Mouse (Mus musculus) hindbrain, embryonic 14.5 days (tissue): ENCODE measurements around the gene Matk. TPM values are rescaled to one million over a fixed set of nuclear protein-coding genes. Genes with fewer than 3 reads are reported as not detected.

Experiments
- ATAC-seq: fragments of 200-750 bp; cut with Nextera tagmentation; 2 replicates; pipeline ENCODE4 v1.8.0; 2017; ENCODE audit warnings: moderate number of reproducible peaks, mild to moderate bottlenecking, moderate TSS enrichment, moderate library complexity; ENCODE audit not compliant: low FRiP score
- DNase-seq: peaks from one replicate; pipeline ENCODE4 v3.0.0-alpha.2; 2015; ENCODE audit warnings: low spot score
- H3K27ac ChIP-seq: fragments of 300-500 bp; sonication (generic); 2 replicates; pipeline ENCODE4 v1.5.1; 2014; ENCODE audit warnings: mild to moderate bottlenecking, moderate library complexity
- H3K27me3 ChIP-seq: fragments of 300-500 bp; sonication (generic); 2 replicates; pipeline ENCODE4 v1.6.1; 2014; ENCODE audit warnings: mild to moderate bottlenecking, low read length, mixed read lengths; ENCODE audit not compliant: control insufficient read depth, insufficient read depth
- H3K36me3 ChIP-seq: fragments of 300-500 bp; sonication (generic); replicated peaks from 2 replicates; pipeline ENCODE4 v1.6.1; 2014; ENCODE audit not compliant: control insufficient read depth, insufficient read depth
- H3K4me1 ChIP-seq: fragments of 300-500 bp; sonication (generic); replicated peaks from 2 replicates; pipeline ENCODE4 v1.6.1; 2014; ENCODE audit warnings: antibody characterized with exemption, low read length, mixed read lengths; ENCODE audit not compliant: control insufficient read depth, insufficient read depth
- H3K4me2 ChIP-seq: fragments of 300-500 bp; sonication (generic); replicated peaks from 2 replicates; pipeline ENCODE4 v1.6.1; 2014; ENCODE audit warnings: mild to moderate bottlenecking, moderate library complexity
- H3K4me3 ChIP-seq: fragments of 300-500 bp; sonication (generic); replicated peaks from 2 replicates; pipeline ENCODE4 v1.5.1; 2014; ENCODE audit warnings: mild to moderate bottlenecking, low read length
- H3K9ac ChIP-seq: fragments of 300-500 bp; sonication (generic); 2 replicates; pipeline ENCODE4 v1.6.1; 2014
- H3K9me3 ChIP-seq: fragments of 300-500 bp; sonication (generic); 2 replicates; pipeline ENCODE4 v1.6.1; 2016; ENCODE audit warnings: low read length; ENCODE audit not compliant: control insufficient read depth
- WGBS: fragments of 180-500 bp; shearing (Covaris S2); extraction: QIAGEN DNeasy Blood & Tissue Kit; methylation state at CpG from one replicate; pipeline ENCODE4 v1.1.7; 2014; 5-methylcytosine and 5-hydroxymethylcytosine counted together
- polyA plus RNA-seq: library from polyadenylated mRNA; unstranded; fragments of >200 nt; fragmentation: Nextera tagmentation; extraction: Ambion mirVana; gene quantifications from 2 replicates; pipeline ENCODE4 v1.2.1, GENCODE M21; 2014

Matk gene
- polyA plus RNA-seq, 1 experiment from 2014 or later, result 30.2 TPM

DNA sequence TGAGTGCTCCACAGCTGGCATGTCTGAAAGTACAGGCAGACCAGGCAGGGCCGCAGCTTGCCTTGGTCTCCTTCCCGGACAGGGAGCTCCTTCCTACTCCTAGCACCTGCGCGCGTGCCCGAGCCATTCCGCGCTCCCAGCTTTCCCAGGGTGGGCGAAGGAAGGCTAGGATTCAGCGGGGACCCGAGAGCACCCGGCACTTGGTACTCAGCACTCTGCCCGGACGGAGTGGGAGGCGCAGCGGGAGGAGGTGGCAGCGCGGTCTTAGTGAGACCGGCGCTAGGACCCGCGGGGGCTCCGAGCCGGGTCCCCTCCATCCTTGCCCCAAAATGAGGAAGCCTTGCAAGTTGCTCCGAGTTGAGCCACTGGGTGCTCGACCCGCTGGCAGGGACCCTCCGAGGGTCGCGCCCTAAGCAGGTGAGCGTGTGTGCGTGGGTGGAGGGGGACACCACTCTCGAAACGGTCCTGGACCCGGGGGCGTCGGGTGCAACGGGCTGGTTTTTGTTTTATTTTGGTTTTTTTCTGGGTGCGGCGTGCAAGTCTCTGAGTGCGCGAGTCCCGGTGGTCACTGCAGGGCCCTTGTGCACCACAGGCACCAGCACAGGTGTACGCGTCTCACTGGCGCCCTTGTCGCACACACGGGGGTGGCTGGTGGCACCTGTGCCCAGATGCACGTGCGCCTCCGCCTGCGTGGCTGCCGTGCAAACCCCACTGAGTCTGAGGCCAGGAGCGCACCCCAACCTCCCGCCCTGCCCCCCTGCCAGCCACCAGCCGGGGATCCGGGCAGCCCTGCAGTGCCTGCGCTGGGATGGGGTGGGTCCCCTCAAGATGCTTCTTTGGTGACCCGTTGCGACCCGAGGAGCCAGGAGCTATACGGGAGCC lies 4.7 kb downstream of the Matk start:
- ATAC-seq, result no peak
- Histone ChIP-seq H3K27ac (no peak overlapping the region), H3K9ac (peak overlapping the region; percentile 64), H3K27me3 (peaks cover 40% of the 10 kb centered on the region), H3K36me3 (peaks cover 5% of the 10 kb centered on the region), H3K4me2 (peak overlapping the region; percentile 89), H3K4me1 (peaks cover 19% of the 10 kb centered on the region; the same call in 1 of the 2 replicates), H3K4me3 (peak overlapping the region; percentile 42), H3K9me3 (peaks cover 4% of the 10 kb centered on the region; the same call in 1 of the 2 replicates)
- WGBS, result 2% methylated on average over 58 of the region's 62 CpGs
- no peak for DNase-seq

DNA sequence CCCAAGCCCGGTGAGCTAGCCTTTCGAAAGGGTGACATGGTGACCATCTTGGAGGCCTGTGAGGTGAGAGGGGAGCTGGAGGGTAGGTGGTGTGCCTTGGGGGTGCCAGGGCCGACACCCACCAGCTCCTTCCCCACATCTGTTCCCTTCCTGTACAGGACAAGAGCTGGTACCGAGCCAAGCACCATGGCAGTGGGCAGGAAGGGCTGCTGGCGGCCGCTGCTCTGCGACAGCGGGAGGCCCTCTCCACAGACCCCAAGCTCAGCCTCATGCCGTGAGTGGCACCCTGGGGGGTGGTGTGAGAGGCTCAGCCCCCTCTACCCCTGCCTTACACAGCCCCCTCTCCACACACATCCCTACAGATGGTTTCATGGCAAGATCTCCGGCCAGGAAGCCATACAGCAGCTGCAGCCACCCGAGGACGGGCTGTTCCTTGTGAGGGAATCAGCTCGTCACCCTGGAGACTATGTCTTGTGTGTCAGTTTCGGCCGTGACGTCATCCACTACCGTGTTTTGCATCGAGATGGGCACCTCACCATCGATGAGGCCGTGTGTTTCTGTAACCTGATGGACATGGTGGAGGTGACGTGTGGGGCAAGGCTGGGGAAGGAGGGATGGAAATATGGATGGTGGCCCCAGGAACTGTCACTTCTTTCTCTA lies 6.6 kb downstream of the Matk start:
- H3K27me3 ChIP-seq, result peaks cover 36% of the 10 kb centered on the region
- H3K4me3 ChIP-seq, result no peak overlapping the region
- H3K4me1 ChIP-seq, result peaks cover 10% of the 10 kb centered on the region; the same call in 1 of the 2 replicates
- peaks cover 23% of the 10 kb centered on the region for H3K36me3 ChIP-seq
- 0 out of 2 replicates have a peak overlapping the region, but pooled peaks have one; percentile 9 for H3K4me2 ChIP-seq
- WGBS, result 37% methylated on average over 21 of the region's 21 CpGs
- ATAC-seq (peak; percentile 19; the same call in 1 of the 2 replicates), DNase-seq (no peak)
- H3K9me3 ChIP-seq, result peaks cover 4% of the 10 kb centered on the region; the same call in 1 of the 2 replicates
- 0 out of 2 replicates have a peak overlapping the region, but pooled peaks have one; percentile 31 for H3K9ac ChIP-seq
- H3K27ac ChIP-seq, result no peak overlapping the region

DNA sequence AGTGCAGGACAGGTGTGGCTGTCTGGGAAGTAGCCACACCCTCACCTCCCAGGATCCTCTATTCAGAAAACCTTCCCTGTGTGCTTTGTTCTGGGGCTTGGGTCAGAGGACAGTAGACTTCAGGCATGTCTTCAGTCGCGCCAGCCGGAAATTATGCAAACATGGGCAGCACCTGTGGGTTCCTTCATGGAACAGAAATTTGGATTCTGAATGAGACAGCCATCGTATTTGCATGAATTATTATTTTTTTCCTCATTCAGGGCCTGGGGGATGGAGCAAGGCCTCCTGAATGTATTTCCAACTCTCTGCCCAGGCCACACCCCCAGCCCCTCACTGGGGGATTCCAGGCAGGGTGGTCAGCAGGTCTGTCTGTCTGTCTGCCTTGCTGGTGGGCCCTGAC lies 8.3 kb downstream of the Matk start:
- 89% methylated on average over 4 of the region's 4 CpGs for WGBS

DNA sequence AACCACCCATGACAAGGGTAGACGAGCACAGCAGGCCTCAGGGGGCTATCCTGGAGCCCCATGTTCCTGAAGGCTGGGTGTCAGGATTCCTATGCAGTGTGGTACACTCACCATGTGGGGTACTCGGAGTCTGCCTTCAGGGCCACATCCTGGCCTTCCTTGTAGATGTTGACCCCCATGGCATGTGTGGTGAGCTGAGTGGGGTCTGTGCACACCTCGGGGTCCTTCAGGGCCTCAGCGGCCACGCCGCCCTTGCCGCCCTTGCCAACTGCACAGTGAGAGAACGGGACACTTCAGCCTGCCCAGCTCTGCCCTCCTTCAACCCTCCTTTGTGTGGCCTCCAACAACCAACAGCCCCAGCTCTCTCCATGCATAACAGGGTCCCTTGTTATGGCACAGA lies 12.8 kb downstream of the Matk start:
- no peaks in the 10 kb centered on the region for H3K27me3 ChIP-seq
- H3K9me3 ChIP-seq, result peaks cover 2% of the 10 kb centered on the region; the same call in 1 of the 2 replicates
- whole genome bisulfite sequencing, result 93% methylated on average over 8 of the region's 8 CpGs
- no peak overlapping the region for H3K27ac ChIP-seq
- H3K4me3 ChIP-seq, result peak overlapping the region; percentile 52; the same call in 1 of the 2 replicates
- ATAC-seq (no peak), DNase-seq (no peak)
- H3K4me2 ChIP-seq, result peak overlapping the region; percentile 68
- H3K9ac ChIP-seq, result peak overlapping the region; percentile 70
- H3K4me1 ChIP-seq, result peaks cover 25% of the 10 kb centered on the region
- peaks cover 30% of the 10 kb centered on the region for H3K36me3 ChIP-seq

More for the DNA sequence above, 8.3 kb downstream of the Matk start:
- peaks cover 4% of the 10 kb centered on the region; the same call in 1 of the 2 replicates for H3K9me3 ChIP-seq
- H3K36me3 ChIP-seq, result peaks cover 30% of the 10 kb centered on the region
- H3K27me3 ChIP-seq, result peaks cover 33% of the 10 kb centered on the region
- no peak overlapping the region for H3K9ac ChIP-seq
- H3K27ac ChIP-seq, result no peak overlapping the region
- peaks cover 18% of the 10 kb centered on the region for H3K4me1 ChIP-seq
- no peak overlapping the region for H3K4me3 ChIP-seq
- ATAC-seq (no peak), DNase-seq (no peak)
- H3K4me2 ChIP-seq, result no peak overlapping the region

DNA sequence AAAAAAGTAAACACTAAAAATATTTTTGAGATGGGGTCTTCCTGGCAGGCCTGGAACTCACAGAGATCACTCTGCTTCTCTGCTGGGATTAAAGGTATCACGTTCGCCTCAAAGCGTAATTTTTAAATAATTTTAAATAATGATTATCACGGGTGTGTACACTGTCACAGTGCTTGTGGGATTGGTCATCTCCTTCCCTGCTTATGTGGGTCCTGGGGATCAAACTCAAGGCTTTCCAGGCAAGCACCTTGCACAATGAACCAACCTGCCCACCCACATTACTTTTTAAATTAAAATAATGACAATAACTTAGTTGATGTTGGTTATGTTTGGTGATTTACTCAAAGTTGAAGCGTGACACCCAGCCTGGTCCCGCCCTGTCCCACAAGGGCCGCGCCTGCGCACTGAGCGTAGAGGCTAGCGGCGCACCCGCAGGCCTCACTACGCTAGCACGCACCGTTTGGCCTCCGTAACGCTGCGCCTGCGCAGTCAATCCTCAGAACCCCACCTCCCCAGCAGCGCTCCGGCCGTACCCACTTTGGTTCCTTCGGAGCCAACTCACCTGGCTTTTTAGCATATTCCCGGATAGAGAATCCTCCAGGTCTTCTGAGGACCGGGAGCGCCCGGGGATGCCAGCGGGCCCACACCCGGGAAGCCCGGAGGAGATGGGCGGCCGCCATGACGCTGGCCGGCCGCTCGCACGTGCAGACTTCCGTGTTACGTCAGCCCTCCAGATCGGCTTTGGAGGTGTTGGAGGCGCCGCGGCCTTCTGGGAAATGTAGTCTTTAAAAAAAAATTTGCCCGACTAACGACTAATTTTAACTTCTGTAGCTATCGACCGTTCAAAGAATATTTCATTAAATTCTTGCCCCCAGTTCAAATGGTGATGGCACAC lies 13.7 kb downstream of the Matk start, which contains the start of the genes Mrpl54 and Apba3:
TSS of gene Mrpl54 (minus strand) at position 724 of the 895 bp plus-strand sequence.
TSS of gene Apba3 (plus strand) at position 750 of the 895 bp plus-strand sequence.
- ATAC-seq (peak; percentile 93), DNase-seq (peak; percentile 96)
- Histone ChIP-seq H3K4me1 (peaks cover 25% of the 10 kb centered on the region), H3K4me2 (peak within 1 kb of the TSS; percentile 82), H3K36me3 (peaks cover 37% of the 10 kb centered on the region), H3K4me3 (peak within 1 kb of the TSS; percentile 63), H3K27me3 (no peaks in the 10 kb centered on the region), H3K27ac (peak within 1 kb of the TSS; percentile 87), H3K9ac (peak within 1 kb of the TSS; percentile 79), H3K9me3 (no peaks in the 10 kb centered on the region)
- under 1% methylated on average over 48 of the region's 48 CpGs for WGBS

DNA sequence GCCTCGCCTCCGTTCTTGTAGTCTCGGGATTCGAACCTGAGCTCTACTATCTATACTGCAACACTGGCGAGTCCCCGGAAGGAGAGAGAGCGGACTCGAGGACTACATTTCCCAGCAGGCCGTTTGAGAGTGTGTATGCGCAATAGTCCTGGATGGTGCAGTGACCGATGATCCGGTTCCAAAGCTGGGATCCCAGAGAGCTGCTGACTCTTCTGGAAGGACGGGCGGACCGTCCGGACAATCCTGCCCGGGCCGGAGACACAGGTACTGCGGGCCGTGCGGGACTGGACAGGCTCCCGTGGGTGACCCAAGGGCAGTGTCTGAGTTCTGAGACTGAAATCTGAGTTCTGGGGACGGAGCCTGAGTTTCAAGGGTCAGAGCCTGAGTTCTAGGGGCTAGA lies 15.3 kb downstream of the Matk start:
- no peaks in the 10 kb centered on the region for H3K9me3 ChIP-seq
- peak overlapping the region; percentile 82 for H3K4me2 ChIP-seq
- peaks cover 25% of the 10 kb centered on the region for H3K4me1 ChIP-seq
- DNase-seq (peak; percentile 84), ATAC-seq (peak; percentile 52; the same call in 1 of the 2 replicates)
- no peaks in the 10 kb centered on the region for H3K27me3 ChIP-seq
- H3K9ac ChIP-seq, result peak overlapping the region; percentile 79
- peak overlapping the region; percentile 63 for H3K4me3 ChIP-seq
- WGBS, result 2% methylated on average over 23 of the region's 23 CpGs
- peak overlapping the region; percentile 12; the same call in 1 of the 2 replicates for H3K27ac ChIP-seq
- peaks cover 41% of the 10 kb centered on the region for H3K36me3 ChIP-seq

DNA sequence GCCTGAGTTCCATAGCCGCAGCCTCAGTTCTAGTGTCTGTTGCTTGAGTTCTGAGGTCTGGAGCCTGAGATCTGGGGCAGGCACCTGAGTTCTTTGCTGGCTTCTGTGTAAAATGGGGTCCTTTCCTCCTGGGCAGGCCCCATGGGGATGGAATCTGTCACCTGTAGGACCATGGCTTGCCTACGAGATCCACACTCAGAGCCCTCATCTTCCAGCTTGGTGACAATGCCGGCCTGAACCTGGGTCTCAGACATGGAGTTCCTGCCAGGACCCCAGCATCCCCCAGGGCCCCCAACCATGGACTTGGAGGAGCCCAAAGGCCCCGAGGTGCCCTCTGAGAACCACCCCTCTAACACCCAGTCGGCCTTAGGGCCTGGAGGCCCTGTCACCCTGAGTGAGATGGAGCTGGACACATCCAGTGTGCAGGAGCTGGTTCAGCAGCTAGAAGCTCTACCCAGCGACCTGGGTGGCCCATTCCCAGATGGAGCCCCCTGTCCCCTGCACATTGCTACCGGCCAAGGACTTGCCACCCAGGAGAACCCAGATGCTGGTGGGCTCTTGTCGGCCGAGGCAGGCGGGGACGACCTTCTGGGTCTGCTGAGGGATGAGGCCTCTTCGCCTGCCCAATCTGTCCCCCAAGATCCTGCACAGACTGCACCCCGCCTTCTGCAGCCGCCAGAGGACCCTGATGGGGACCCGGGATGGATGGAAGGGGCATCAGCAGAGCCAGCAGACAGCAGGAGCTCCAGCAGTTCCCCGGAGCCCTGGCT lies 16.1 kb downstream of the Matk start:
- H3K27me3 ChIP-seq, result no peaks in the 10 kb centered on the region
- peak overlapping the region; percentile 82 for H3K4me2 ChIP-seq
- peak overlapping the region; percentile 63 for H3K4me3 ChIP-seq
- peaks cover 25% of the 10 kb centered on the region for H3K4me1 ChIP-seq
- H3K9me3 ChIP-seq, result no peaks in the 10 kb centered on the region
- H3K36me3 ChIP-seq, result peaks cover 43% of the 10 kb centered on the region
- H3K27ac ChIP-seq, result no peak overlapping the region
- no peak for DNase-seq
- no peak for ATAC-seq
- 85% methylated on average over 16 of the region's 16 CpGs for WGBS
- peak overlapping the region; percentile 79 for H3K9ac ChIP-seq

DNA sequence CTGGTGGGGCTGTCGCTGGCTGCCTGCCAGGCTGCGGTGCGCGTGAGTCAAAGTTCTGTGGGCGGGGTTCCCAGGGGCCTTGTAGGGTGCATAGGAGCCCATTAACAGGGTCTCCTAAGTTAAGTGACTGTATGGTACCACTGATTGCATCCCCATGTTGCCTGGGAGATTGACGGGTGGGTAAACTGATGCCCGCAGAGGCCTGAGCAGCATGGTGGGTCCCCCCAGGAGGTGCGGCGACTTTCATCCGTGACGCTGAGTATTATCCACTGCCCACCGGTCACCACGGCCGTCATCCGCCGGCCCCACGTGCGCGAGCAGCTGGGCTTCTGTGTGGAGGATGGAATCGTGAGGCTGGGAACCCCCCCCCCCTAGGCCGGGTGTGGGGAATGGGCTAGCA lies 19.6 kb downstream of the Matk start:
- DNase-seq (no peak), ATAC-seq (no peak)
- Histone ChIP-seq H3K4me1 (peaks cover 14% of the 10 kb centered on the region), H3K9ac (no peak overlapping the region), H3K4me2 (no peak overlapping the region), H3K4me3 (no peak overlapping the region), H3K27me3 (no peaks in the 10 kb centered on the region), H3K27ac (no peak overlapping the region), H3K9me3 (no peaks in the 10 kb centered on the region), H3K36me3 (peaks cover 31% of the 10 kb centered on the region)
- WGBS, result 95% methylated on average over 20 of the region's 21 CpGs
